Mouse (Mus musculus): ENCODE results near the gene Tmcc3. TPM values are rescaled to one million over a fixed set of nuclear protein-coding genes. Genes with fewer than 3 reads are reported as not detected.
A peak's percentile ranks its signal among the peaks of the same experiment; 100 is the strongest.
"Not testable (repeated sequence)": the region's sequence is repeated elsewhere in the genome, so short reads cannot be mapped to it uniquely, and the experiment has no call there.

Tmcc3 gene
- total RNA-seq, 2 experiments from 2014 or later: 24.6 to 34.6 TPM

DNA sequence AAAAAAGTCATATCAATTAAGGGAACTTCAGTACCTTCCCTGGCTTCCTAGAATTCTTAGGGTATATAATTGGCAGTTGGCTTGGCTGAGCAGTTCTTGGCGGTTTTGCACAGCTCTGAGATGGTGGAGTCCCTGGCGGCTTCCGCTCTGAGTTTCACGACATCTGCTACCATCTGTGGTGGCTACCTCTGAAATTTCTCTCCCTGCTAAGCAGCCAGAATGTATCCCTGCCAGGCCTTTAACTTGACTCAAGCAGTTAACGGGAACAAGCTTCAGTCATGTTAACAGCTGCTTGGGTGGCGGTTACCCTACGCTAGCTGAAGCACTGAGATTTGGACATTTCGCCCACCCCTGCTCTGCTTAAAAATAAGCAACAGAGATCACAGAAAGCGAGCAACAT, 284.0 kb downstream of the Tmcc3 start:
- intact Hi-C loops (cut with DNase I): no loop called here
- DNase-seq (ENCODE audit: low spot score): peak; percentile 17

- intact Hi-C loops (cut with DNase I): loop anchor here (10.0 kb wide), 1 partner anchor 385 kb away; no protein-coding TSS in a partner anchor
- not testable (repeated sequence) for DNase-seq (ENCODE audit: low spot score)
These were observed 288.1 kb downstream of the Tmcc3 start for GRCm38 (mm10) chr10:94599846-94600245.

DNA sequence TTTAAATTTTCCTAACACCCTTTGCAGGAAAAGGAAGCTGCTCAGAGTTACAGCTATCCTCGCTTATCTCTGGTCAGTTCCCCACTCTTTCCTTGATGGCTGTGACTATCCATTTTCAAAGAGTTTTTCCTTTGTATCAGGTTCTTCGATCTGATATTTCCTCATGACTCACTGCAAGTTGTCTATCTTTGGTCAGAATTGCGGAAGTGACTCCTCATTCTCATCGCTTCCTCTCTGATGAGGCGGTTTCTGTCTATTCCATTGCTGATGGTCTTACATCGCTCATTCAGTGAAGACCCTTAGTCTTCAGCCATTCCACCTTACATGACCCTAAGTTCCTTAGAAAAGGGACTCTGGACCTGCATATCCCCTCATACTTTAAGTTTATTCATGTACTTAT, 289.3 kb downstream of the Tmcc3 start:
- intact Hi-C loops (cut with DNase I): loop anchor here (10.0 kb wide), 1 partner anchor 386 kb away; no protein-coding TSS in a partner anchor
- DNase-seq (ENCODE audit: low spot score): no peak

- DNase-seq (ENCODE audit: low spot score): no peak
- intact Hi-C loops (cut with DNase I): loop anchor here (10.0 kb wide), 1 partner anchor 391 kb away; no protein-coding TSS in a partner anchor
These were observed 293.7 kb downstream of the Tmcc3 start for GRCm38 (mm10) chr10:94605491-94605890.

- peak; percentile 56 for DNase-seq (ENCODE audit: low spot score)
- intact Hi-C loops (cut with DNase I): loop anchor here (1.0 to 10.0 kb wide), 3 partner anchors 95 to 395 kb away; no protein-coding TSS in a partner anchor
These were observed 297.6 kb downstream of the Tmcc3 start for GRCm38 (mm10) chr10:94609309-94609777.

- intact Hi-C loops (cut with DNase I): no loop called here
- DNase-seq (ENCODE audit: low spot score): no peak
These were observed 299.6 kb downstream of the Tmcc3 start for GRCm38 (mm10) chr10:94611228-94611968.

GRCm38 (mm10) chr10:94611969-94612440, 300.3 kb downstream of the Tmcc3 start:
- no peak for DNase-seq (ENCODE audit: low spot score)
- intact Hi-C loops (cut with DNase I): no loop called here

GRCm38 (mm10) chr10:94619586-94619985, 307.8 kb downstream of the Tmcc3 start:
- intact Hi-C loops (cut with DNase I): no loop called here
- DNase-seq (ENCODE audit: low spot score): no peak

DNA sequence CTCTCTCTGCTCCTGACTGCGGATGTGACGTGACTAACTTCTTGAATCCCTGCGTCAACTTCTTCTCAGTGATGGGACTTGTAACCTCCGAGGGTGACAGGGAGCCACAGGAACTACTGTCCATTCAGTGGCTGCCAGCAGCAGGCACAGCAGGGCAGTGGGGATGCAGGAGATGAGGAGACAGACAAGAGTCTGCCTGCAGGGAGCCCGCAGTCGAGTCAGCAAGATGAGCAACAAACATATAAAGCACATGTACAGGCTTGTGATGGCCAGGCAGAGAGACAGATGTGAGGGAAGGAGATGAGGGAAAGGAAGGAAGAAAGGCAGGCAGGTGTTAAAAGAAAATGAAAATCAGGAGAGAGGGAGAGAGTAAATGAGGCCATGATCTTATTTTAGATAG, 308.8 kb downstream of the Tmcc3 start:
- no peak for DNase-seq (ENCODE audit: low spot score)
- intact Hi-C loops (cut with DNase I): loop anchor here (5.0 kb wide), 1 partner anchor 187 kb away; no protein-coding TSS in a partner anchor

DNA sequence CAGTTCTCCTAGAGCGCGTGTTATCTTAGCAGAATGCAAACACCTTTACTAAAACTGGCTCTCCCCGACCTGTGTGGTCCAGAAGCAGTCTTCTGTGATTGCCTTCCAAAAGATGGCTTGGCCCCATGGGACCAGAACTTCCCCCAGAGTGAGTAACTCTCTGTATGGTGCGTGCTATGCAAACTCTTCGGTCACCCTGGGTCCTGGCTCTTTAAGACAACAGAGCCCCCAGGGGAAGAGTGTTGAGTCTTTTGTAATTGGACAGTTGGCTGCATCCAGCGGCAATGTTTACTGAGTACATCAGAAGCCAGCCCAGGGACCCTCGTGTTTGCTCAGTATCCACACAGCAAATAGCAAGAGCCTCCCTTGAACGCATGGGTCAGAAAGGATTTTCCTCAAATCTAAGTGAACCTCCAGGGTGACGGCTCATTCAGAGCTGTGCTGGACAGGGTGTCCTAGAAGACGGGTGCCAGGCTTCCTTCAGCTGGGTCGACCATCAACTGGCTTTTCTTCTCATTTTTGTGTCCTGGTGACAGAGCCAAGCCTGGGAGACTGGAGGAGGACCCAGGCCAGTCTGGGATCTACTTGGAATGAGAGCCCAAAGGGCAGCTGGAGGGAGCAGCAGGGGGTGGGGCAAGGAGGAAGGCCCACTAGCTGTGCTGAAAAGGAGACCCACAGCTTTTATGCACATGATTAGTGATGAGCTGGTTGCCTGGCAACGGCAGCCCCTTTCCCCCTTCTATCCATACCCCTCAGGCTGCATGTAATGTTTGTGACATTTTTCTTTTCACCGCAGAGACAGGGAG, 309.9 kb downstream of the Tmcc3 start:
- intact Hi-C loops (cut with DNase I): loop anchor here (5.0 kb wide), 1 partner anchor 186 kb away; no protein-coding TSS in a partner anchor
- DNase-seq (ENCODE audit: low spot score): no peak

- intact Hi-C loops (cut with DNase I): loop anchor here (5.0 kb wide), 1 partner anchor 185 kb away; no protein-coding TSS in a partner anchor
- no peak for DNase-seq (ENCODE audit: low spot score)
These were observed 310.5 kb downstream of the Tmcc3 start for GRCm38 (mm10) chr10:94622281-94622680.

DNA sequence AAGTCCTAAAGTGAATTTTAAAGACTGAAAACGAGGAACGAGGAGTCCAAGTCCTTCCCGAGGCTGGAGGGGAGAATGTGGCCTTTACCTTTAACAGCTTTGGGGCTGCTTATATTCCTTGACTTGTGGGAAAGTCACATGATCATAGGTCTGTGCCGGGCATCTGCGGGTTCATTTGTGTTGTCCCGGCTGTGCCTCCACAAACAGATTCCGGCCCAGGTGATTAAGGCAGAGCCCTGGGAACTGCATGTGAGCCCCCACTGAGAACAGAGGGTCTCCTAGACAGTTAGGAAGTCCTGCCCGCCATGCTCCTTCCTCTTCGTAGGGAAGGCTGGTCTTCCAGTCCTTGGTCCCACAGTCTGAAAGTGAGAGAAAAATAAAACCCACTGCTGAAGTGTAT, 311.1 kb downstream of the Tmcc3 start:
- no peak for DNase-seq (ENCODE audit: low spot score)
- intact Hi-C loops (cut with DNase I): loop anchor here (1.0 to 5.0 kb wide), 2 partner anchors 184 to 334 kb away; no protein-coding TSS in a partner anchor

- DNase-seq (ENCODE audit: low spot score): peak; percentile 58
- intact Hi-C loops (cut with DNase I): loop anchor here (1.0 to 5.0 kb wide), 2 partner anchors 184 to 334 kb away; no protein-coding TSS in a partner anchor
These were observed 311.9 kb downstream of the Tmcc3 start for GRCm38 (mm10) chr10:94623617-94624016.

GRCm38 (mm10) chr10:94625036-94625435, 313.3 kb downstream of the Tmcc3 start:
- no peak for DNase-seq (ENCODE audit: low spot score)
- intact Hi-C loops (cut with DNase I): no loop called here

GRCm38 (mm10) chr10:94625606-94626005, 313.9 kb downstream of the Tmcc3 start:
- intact Hi-C loops (cut with DNase I): no loop called here

GRCm38 (mm10) chr10:94630771-94631280, 319.1 kb downstream of the Tmcc3 start:
- DNase-seq (ENCODE audit: low spot score): no peak
- intact Hi-C loops (cut with DNase I): no loop called here

More at GRCm38 (mm10) chr10:94625606-94626005, 313.9 kb downstream of the Tmcc3 start:
- no peak for DNase-seq (ENCODE audit: low spot score)

- no peak for DNase-seq (ENCODE audit: low spot score)
- intact Hi-C loops (cut with DNase I): no loop called here
These were observed 319.9 kb downstream of the Tmcc3 start for GRCm38 (mm10) chr10:94631541-94632113.

GRCm38 (mm10) chr10:94632245-94632644, 320.5 kb downstream of the Tmcc3 start:
- intact Hi-C loops (cut with DNase I): no loop called here
- no peak for DNase-seq (ENCODE audit: low spot score)

GRCm38 (mm10) chr10:94638599-94638998, 326.9 kb downstream of the Tmcc3 start:
- DNase-seq (ENCODE audit: low spot score): no peak
- intact Hi-C loops (cut with DNase I): no loop called here

GRCm38 (mm10) chr10:94639281-94639680, 327.5 kb downstream of the Tmcc3 start:
- intact Hi-C loops (cut with DNase I): no loop called here

More at GRCm38 (mm10) chr10:94639281-94639680, 327.5 kb downstream of the Tmcc3 start:
- no peak for DNase-seq (ENCODE audit: low spot score)
